Mouse (Mus musculus): Measurements from ENCODE around the gene Sf3b3. TPM values are rescaled to one million over a fixed set of nuclear protein-coding genes. Genes with fewer than 3 reads are reported as not detected.

Gene Sf3b3
- polyA plus RNA-seq, 1 experiment from 2014 or later, result 217 TPM

GRCm38 (mm10) chr8:110761988-110762387, 84.6 kb downstream of the Sf3b3 start:
- WGBS, result 74% methylated on average over 6 of the region's 6 CpGs
- Histone ChIP-seq H3K4me1 (ENCODE audit: control insufficient read depth, insufficient read depth, low read length) (no peaks in the 10 kb centered on the region), H3K4me3 (ENCODE audit: low read depth, low read length) (no peak overlapping the region), H3K9ac (ENCODE audit: low read length) (no peak overlapping the region), H3K4me2 (ENCODE audit: low read depth) (no peak overlapping the region), H3K27ac (ENCODE audit: low read depth, low read length) (no peak overlapping the region), H3K36me3 (ENCODE audit: control insufficient read depth, insufficient read depth, low read length) (no peaks in the 10 kb centered on the region), H3K27me3 (ENCODE audit: control insufficient read depth, insufficient read depth, low read length) (no peaks in the 10 kb centered on the region), H3K9me3 (ENCODE audit: control insufficient read depth, low read length) (no peaks in the 10 kb centered on the region)
- ATAC-seq (ENCODE audit: insufficient read depth, low FRiP score, low TSS enrichment), result no peak
- DNase-seq (ENCODE audit: low spot score), result no peak

DNA sequence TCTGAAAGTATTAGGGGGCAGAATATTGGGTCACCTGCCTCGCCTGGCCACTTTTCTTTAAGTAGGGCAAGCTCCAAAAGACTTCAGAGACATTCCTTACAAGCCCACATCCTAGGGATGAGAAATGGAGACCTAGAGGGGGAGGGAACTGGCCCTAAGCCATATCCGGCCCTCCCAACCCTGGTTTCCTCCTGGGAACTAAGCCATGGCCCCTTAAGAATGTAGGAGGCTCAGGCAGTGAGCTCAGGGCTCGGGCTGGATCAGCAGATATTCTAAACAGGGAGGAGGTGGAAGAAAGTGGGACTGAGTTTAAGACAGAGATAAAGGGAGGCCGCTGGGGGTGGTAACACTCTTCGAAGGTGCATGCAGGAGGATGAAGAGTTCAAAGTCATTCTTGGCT, 85.4 kb downstream of the Sf3b3 start:
- WGBS, result 60% methylated on average over 5 of the region's 5 CpGs

GRCm38 (mm10) chr8:110760280-110760940, 86.2 kb downstream of the Sf3b3 start:
- no peak overlapping the region for H3K4me3 ChIP-seq (ENCODE audit: low read depth, low read length)

More for the DNA sequence above, 85.4 kb downstream of the Sf3b3 start:
- H3K4me3 ChIP-seq (ENCODE audit: low read depth, low read length), result no peak overlapping the region
- no peak overlapping the region for H3K4me2 ChIP-seq (ENCODE audit: low read depth)
- H3K9me3 ChIP-seq (ENCODE audit: control insufficient read depth, low read length), result no peaks in the 10 kb centered on the region
- no peak overlapping the region for H3K27ac ChIP-seq (ENCODE audit: low read depth, low read length)
- no peaks in the 10 kb centered on the region for H3K4me1 ChIP-seq (ENCODE audit: control insufficient read depth, insufficient read depth, low read length)
- H3K9ac ChIP-seq (ENCODE audit: low read length), result no peak overlapping the region
- no peaks in the 10 kb centered on the region for H3K27me3 ChIP-seq (ENCODE audit: control insufficient read depth, insufficient read depth, low read length)
- ATAC-seq (ENCODE audit: insufficient read depth, low FRiP score, low TSS enrichment) (no peak), DNase-seq (ENCODE audit: low spot score) (no peak)
- H3K36me3 ChIP-seq (ENCODE audit: control insufficient read depth, insufficient read depth, low read length), result no peaks in the 10 kb centered on the region

More at GRCm38 (mm10) chr8:110760280-110760940, 86.2 kb downstream of the Sf3b3 start:
- no peaks in the 10 kb centered on the region for H3K4me1 ChIP-seq (ENCODE audit: control insufficient read depth, insufficient read depth, low read length)
- no peaks in the 10 kb centered on the region for H3K9me3 ChIP-seq (ENCODE audit: control insufficient read depth, low read length)
- H3K27me3 ChIP-seq (ENCODE audit: control insufficient read depth, insufficient read depth, low read length), result no peaks in the 10 kb centered on the region
- ATAC-seq (ENCODE audit: insufficient read depth, low FRiP score, low TSS enrichment) (no peak), DNase-seq (ENCODE audit: low spot score) (no peak)
- H3K27ac ChIP-seq (ENCODE audit: low read depth, low read length), result no peak overlapping the region
- no peak overlapping the region for H3K4me2 ChIP-seq (ENCODE audit: low read depth)
- 78% methylated on average over 7 of the region's 7 CpGs for WGBS
- no peaks in the 10 kb centered on the region for H3K36me3 ChIP-seq (ENCODE audit: control insufficient read depth, insufficient read depth, low read length)
- H3K9ac ChIP-seq (ENCODE audit: low read length), result no peak overlapping the region

Other genes with a start within 250 kb of the Sf3b3 start
- 30.8 and 35.5 TPM in 2 replicates for gene Vac14, start 228.2 kb downstream of the Sf3b3 start, polyA plus RNA-seq (2014; fragmentation: Nextera tagmentation; extraction: Ambion mirVana)
- gene Mtss1l, start 125.3 kb downstream of the Sf3b3 start, polyA plus RNA-seq (2014; fragmentation: Nextera tagmentation; extraction: Ambion mirVana), result 18.0 and 18.3 TPM in 2 replicates
- gene Il34, start 40.9 kb downstream of the Sf3b3 start, polyA plus RNA-seq (2014; fragmentation: Nextera tagmentation; extraction: Ambion mirVana), result not detected in 2 replicates
- 71.0 and 73.5 TPM in 2 replicates for gene Cog4, start 187 bp downstream of the Sf3b3 start, polyA plus RNA-seq (2014; fragmentation: Nextera tagmentation; extraction: Ambion mirVana)
- gene Fuk, start 55.7 kb upstream of the Sf3b3 start, polyA plus RNA-seq (2014; fragmentation: Nextera tagmentation; extraction: Ambion mirVana), result 6.4 and 7.5 TPM in 2 replicates
- 18.2 and 19.1 TPM in 2 replicates for gene St3gal2, start 73.1 kb upstream of the Sf3b3 start, polyA plus RNA-seq (2014; fragmentation: Nextera tagmentation; extraction: Ambion mirVana)
- gene Ddx19a, start 151.0 kb upstream of the Sf3b3 start, polyA plus RNA-seq (2014; fragmentation: Nextera tagmentation; extraction: Ambion mirVana), result 33.7 and 34.3 TPM in 2 replicates
- gene Ddx19b, start 185.0 kb upstream of the Sf3b3 start, polyA plus RNA-seq (2014; fragmentation: Nextera tagmentation; extraction: Ambion mirVana), result 7.3 and 7.4 TPM in 2 replicates
- gene Aars, start 186.4 kb upstream of the Sf3b3 start, polyA plus RNA-seq (2014; fragmentation: Nextera tagmentation; extraction: Ambion mirVana), result 79.7 and 89.6 TPM in 2 replicates
- gene Exosc6, start 209.6 kb upstream of the Sf3b3 start, polyA plus RNA-seq (2014; fragmentation: Nextera tagmentation; extraction: Ambion mirVana), result 11.4 and 16.4 TPM in 2 replicates
- gene Clec18a, start 245.6 kb upstream of the Sf3b3 start, polyA plus RNA-seq (2014; fragmentation: Nextera tagmentation; extraction: Ambion mirVana), result 0.38 and 0.55 TPM in 2 replicates
- 5.3 and 6.2 TPM in 2 replicates for gene Pdpr, start 247.8 kb upstream of the Sf3b3 start, polyA plus RNA-seq (2014; fragmentation: Nextera tagmentation; extraction: Ambion mirVana)

Data from neural tube, embryonic 11.5 days (tissue).